Mouse (Mus musculus) thymus, adult 2 months (tissue): ENCODE data around the gene Cox19.

ENCODE experiments used
- CTCF ChIP-seq: fragments of 200-500 bp; IDR thresholded peaks from 2 replicates; pipeline ENCODE4 v1.5.1; 2012; ENCODE audit warnings: mild to moderate bottlenecking, control low read depth, low read length, moderate library complexity, borderline replicate concordance; ENCODE audit not compliant: control insufficient read depth, poor library complexity, insufficient read depth; ENCODE audit errors: extremely low read depth
- POLR2A ChIP-seq: fragments of 200-500 bp; IDR thresholded peaks from 2 replicates; pipeline ENCODE4 v1.6.1; 2012; ENCODE audit warnings: mild to moderate bottlenecking, low read length, control low read depth, moderate library complexity; ENCODE audit not compliant: control insufficient read depth, poor library complexity, insufficient read depth; ENCODE audit errors: extremely low read depth

DNA sequence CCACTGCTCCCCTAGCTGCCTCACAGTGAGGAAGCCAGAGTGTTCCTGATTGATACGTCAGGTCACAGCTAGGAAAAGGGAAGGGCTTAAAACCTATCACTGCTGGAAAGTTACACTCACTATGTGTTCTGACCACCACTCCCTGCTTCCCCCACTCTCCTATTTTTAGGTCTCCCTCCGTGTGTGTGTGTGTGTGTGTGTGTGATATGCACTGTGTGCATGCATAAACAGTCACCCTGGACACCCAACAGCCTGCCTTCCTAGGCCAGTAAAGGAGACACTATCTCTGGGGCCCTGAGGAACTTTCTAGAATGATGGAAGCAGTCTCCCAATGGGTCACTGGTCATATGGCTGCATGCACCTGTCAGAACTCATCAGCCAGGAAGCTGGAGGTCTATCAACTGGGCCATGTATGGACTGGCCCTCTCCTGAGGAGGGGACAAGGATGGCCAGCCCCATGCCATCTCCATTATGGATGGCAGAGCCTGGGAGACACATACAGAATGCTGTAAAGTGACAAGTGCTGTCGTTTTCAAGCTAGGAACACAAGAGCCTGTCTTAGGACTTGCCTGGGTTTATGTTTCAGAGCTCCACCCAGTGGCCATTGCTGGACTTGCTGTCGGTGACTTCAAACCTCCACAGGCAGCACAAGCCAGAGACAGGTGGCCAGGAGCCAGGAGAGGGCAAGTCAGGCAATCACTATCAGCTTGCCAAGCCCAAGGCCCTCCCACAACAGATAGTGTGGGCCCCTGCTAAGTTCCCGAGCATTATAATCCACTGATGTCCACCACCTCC is 46.9 kb upstream of the Cox19 start:
- TF ChIP-seq CTCF = peak; percentile 81; the same call in 1 of the 2 replicates
- no peak for TF ChIP-seq POLR2A
